8 mouse cellular contexts compared by ENCODE assay signal in genomic region chr12:8320084-8320713, GRCm38 (mm10). TPM values are rescaled to one million over a fixed set of nuclear protein-coding genes. Genes with fewer than 3 reads are reported as not detected.
DNase-seq lines count a peak whose midpoint lies in the region; ATAC-seq and TF ChIP-seq lines count a peak whose summit lies in the region.

No protein-coding gene starts in this region.

- intact Hi-C loops in heart, postnatal 25 days (cut with DNase I) = loop anchor here (2.0 to 10.0 kb wide), 2 partner anchors 227 to 315 kb away; no protein-coding TSS in a partner anchor

- H3K36me3 ChIP-seq in lung, embryonic 14.5 days (ENCODE audit: insufficient read depth) = peaks cover 27% of the 10 kb centered on the region; the same call in 1 of the 2 replicates
- H3K36me3 ChIP-seq in thymus, adult 2 months (ENCODE audit: control insufficient read depth, insufficient read depth, low read length) = no peaks in the 10 kb centered on the region

- no peak overlapping the region for H3K4me2 ChIP-seq in lung, embryonic 14.5 days

- no peak overlapping the region for H3K9ac ChIP-seq in lung, embryonic 14.5 days

- peak; percentile 94 for TF ChIP-seq CTCF in bone marrow, adult 2 months (IDR thresholded peaks at IDR 0.05; ENCODE audit: control insufficient read depth, insufficient read depth, low read length)
- peak; percentile 86 for TF ChIP-seq CTCF in embryonic fibroblast, embryonic 13.5 days (IDR thresholded peaks at IDR 0.05; ENCODE audit: borderline replicate concordance, insufficient read depth, low read length)
- TF ChIP-seq CTCF in lung, embryonic 14.5 days (IDR thresholded peaks at IDR 0.05; ENCODE audit: low read depth) = peak; percentile 96
- peak; percentile 90 for TF ChIP-seq CTCF in olfactory bulb, adult 2 months (IDR thresholded peaks at IDR 0.05; ENCODE audit: insufficient read depth, low read depth, low read length)
- peak; percentile 89 for TF ChIP-seq CTCF in thymus, adult 2 months (IDR thresholded peaks at IDR 0.05; ENCODE audit: borderline replicate concordance, control insufficient read depth, extremely low read depth, insufficient read depth, low read length, poor library complexity)

- H3K27me3 ChIP-seq in lung, embryonic 14.5 days (ENCODE audit: insufficient read depth, low read length) = no peaks in the 10 kb centered on the region
- no peaks in the 10 kb centered on the region for H3K27me3 ChIP-seq in thymus, adult 2 months (ENCODE audit: control insufficient read depth, insufficient read depth, low read length)

- H3K4me1 ChIP-seq in bone marrow, adult 2 months (ENCODE audit: control insufficient read depth, insufficient read depth, low read length) = no peaks in the 10 kb centered on the region
- no peaks in the 10 kb centered on the region for H3K4me1 ChIP-seq in embryonic fibroblast, embryonic 13.5 days (ENCODE audit: control insufficient read depth, insufficient read depth, low read length)
- H3K4me1 ChIP-seq in lung, embryonic 14.5 days (ENCODE audit: insufficient read depth) = no peaks in the 10 kb centered on the region
- peaks cover 13% of the 10 kb centered on the region for H3K4me1 ChIP-seq in olfactory bulb, adult 2 months (ENCODE audit: control insufficient read depth, insufficient read depth, low read length)
- H3K4me1 ChIP-seq in thymus, adult 2 months (replicated peaks; ENCODE audit: control insufficient read depth, insufficient read depth, low read length) = no peaks in the 10 kb centered on the region

- no peak overlapping the region for H3K27ac ChIP-seq in bone marrow, adult 2 months (ENCODE audit: control insufficient read depth, insufficient read depth, low read depth, low read length, poor library complexity)
- no peak overlapping the region for H3K27ac ChIP-seq in embryonic fibroblast, embryonic 13.5 days (ENCODE audit: insufficient read depth, low read length)
- no peak overlapping the region for H3K27ac ChIP-seq in lung, embryonic 14.5 days (ENCODE audit: low read depth)
- no peak overlapping the region for H3K27ac ChIP-seq in olfactory bulb, adult 2 months (ENCODE audit: insufficient read depth, low read depth, low read length)
- H3K27ac ChIP-seq in thymus, adult 2 months (ENCODE audit: control insufficient read depth, insufficient read depth, low read length) = no peak overlapping the region

- H3K9me3 ChIP-seq in lung, embryonic 14.5 days (ENCODE audit: low read depth, low read length) = no peaks in the 10 kb centered on the region

- DNase-seq in CD8-positive naive resting alpha-beta T cell, adult 2 months (ENCODE audit: low read depth in 2 of 2, low spot score in 2 of 2) = peak; percentile 45 to 60
- peak; percentile 61 for DNase-seq in heart, postnatal 25 days (ENCODE audit: low spot score)
- peak; percentile 89 to 90 for DNase-seq in kidney, postnatal 4 days
- peak; percentile 86 for DNase-seq in lung, embryonic 14.5 days
- DNase-seq in thymus, adult 2 months = peak; percentile 72

- WGBS in bone marrow, adult 2 months = 39% methylated on average over 5 of the region's 5 CpGs
- 36% methylated on average over 5 of the region's 5 CpGs for whole genome bisulfite sequencing in lung, embryonic 14.5 days
- 35% methylated on average over 5 of the region's 5 CpGs for WGBS in olfactory bulb, adult 2 months
- WGBS in thymus, adult 2 months = 54% methylated on average over 5 of the region's 5 CpGs

- no peak overlapping the region for H3K4me3 ChIP-seq in bone marrow, adult 2 months (replicated peaks; ENCODE audit: control insufficient read depth, low read depth, low read length)
- no peak overlapping the region for H3K4me3 ChIP-seq in embryonic fibroblast, embryonic 13.5 days (ENCODE audit: insufficient read depth, low read length)
- no peak overlapping the region for H3K4me3 ChIP-seq in lung, embryonic 14.5 days (ENCODE audit: low read depth, low read length)
- no peak overlapping the region for H3K4me3 ChIP-seq in olfactory bulb, adult 2 months (ENCODE audit: insufficient read depth, low read depth, low read length)
- no peak overlapping the region for H3K4me3 ChIP-seq in thymus, adult 2 months (ENCODE audit: control insufficient read depth, insufficient read depth, low read length)

- ATAC-seq in lung, embryonic 14.5 days (ENCODE audit: insufficient read depth) = peak; percentile 41; the same call in 1 of the 2 replicates

- TF ChIP-seq POLR2A in bone marrow, adult 2 months (IDR thresholded peaks at IDR 0.05; ENCODE audit: borderline replicate concordance, control insufficient read depth, low read depth, low read length) = no peak; the same call in 1 of the 2 replicates
- no peak for TF ChIP-seq POLR2A in embryonic fibroblast, embryonic 13.5 days (IDR thresholded peaks at IDR 0.05; ENCODE audit: low read depth, low read length)
- no peak for TF ChIP-seq POLR2A in olfactory bulb, adult 2 months (IDR thresholded peaks at IDR 0.05; ENCODE audit: insufficient read depth, low read depth, low read length)
- TF ChIP-seq POLR2A in thymus, adult 2 months (IDR thresholded peaks at IDR 0.05; ENCODE audit: control insufficient read depth, extremely low read depth, insufficient read depth, low read length, poor library complexity) = no peak

RNA-seq across cellular contexts. Expression of gene Hs1bp3, which starts 7.0 kb away (rescaled TPM):
- polyA plus RNA-seq in bone marrow, adult 2 months (2011; ENCODE audit: insufficient read depth, insufficient read length, low replicate concordance, missing spikeins) = 2.3 and 3.2 TPM in 2 replicates
- 20.5 and 22.9 TPM in 2 replicates for polyA plus RNA-seq in embryonic fibroblast, embryonic 13.5 days (2011; ENCODE audit: insufficient read length, low read depth, missing spikeins)
- 10 to 100 TPM; 11.9 to 14.1 TPM for total RNA-seq in heart, postnatal 25 days (2021)
- 11.2 and 11.5 TPM in 2 replicates for polyA plus RNA-seq in lung, embryonic 14.5 days (2014; fragmentation: Nextera tagmentation; extraction: Ambion mirVana)
- polyA plus RNA-seq in olfactory bulb, adult 2 months (2012; ENCODE audit: insufficient read depth, insufficient read length, low replicate concordance, missing spikeins) = not detected in 2 replicates
- polyA plus RNA-seq in thymus, adult 2 months (2012; rRNA removed) = 12.4 and 14.3 TPM in 2 replicates

RNA-seq across cellular contexts. Expression of gene Gdf7, which starts 18.4 kb away (rescaled TPM):
- polyA plus RNA-seq in bone marrow, adult 2 months (2011; ENCODE audit: insufficient read depth, insufficient read length, low replicate concordance, missing spikeins) = not detected in 2 replicates
- 0.70 and 1.4 TPM in 2 replicates for polyA plus RNA-seq in embryonic fibroblast, embryonic 13.5 days (2011; ENCODE audit: insufficient read length, low read depth, missing spikeins)
- under 1 TPM; 0.23 to 0.53 TPM for total RNA-seq in heart, postnatal 25 days (2021)
- not detected in 2 replicates for polyA plus RNA-seq in lung, embryonic 14.5 days (2014; fragmentation: Nextera tagmentation; extraction: Ambion mirVana)
- not detected in 2 replicates for polyA plus RNA-seq in olfactory bulb, adult 2 months (2012; ENCODE audit: insufficient read depth, insufficient read length, low replicate concordance, missing spikeins)
- polyA plus RNA-seq in thymus, adult 2 months (2012; rRNA removed) = 2.3 and 3.5 TPM in 2 replicates
